Mouse (Mus musculus) forebrain, embryonic 14.5 days (tissue): Measurements from ENCODE around the gene Tpp2. TPM values are rescaled to one million over a fixed set of nuclear protein-coding genes. Genes with fewer than 3 reads are reported as not detected.
A peak's percentile ranks its signal among the peaks of the same experiment; 100 is the strongest.

Experiments
- ATAC-seq: fragments of 200-750 bp; cut with Nextera tagmentation; 2 replicates; pipeline ENCODE4 v1.8.0; 2017; ENCODE audit warnings: mild to moderate bottlenecking, moderate library complexity
- DNase-seq: peaks from one replicate; pipeline ENCODE4 v3.0.0-alpha.2; 2015; ENCODE audit warnings: low spot score
- H3K27ac ChIP-seq: fragments of 300-500 bp; sonication (generic); 2 replicates; pipeline ENCODE4 v1.5.1; 2014; ENCODE audit warnings: low read depth, mild to moderate bottlenecking, control low read depth, low read length, moderate library complexity
- H3K27me3 ChIP-seq: fragments of 300-500 bp; sonication (generic); replicated peaks from 2 replicates; pipeline ENCODE4 v1.6.1; 2014; ENCODE audit warnings: low read length, control low read depth, mixed read lengths; ENCODE audit not compliant: control insufficient read depth, insufficient read depth
- H3K36me3 ChIP-seq: fragments of 300-500 bp; sonication (generic); 2 replicates; pipeline ENCODE4 v1.6.1; 2014; ENCODE audit warnings: low read length, control low read depth; ENCODE audit not compliant: control insufficient read depth, insufficient read depth
- H3K4me1 ChIP-seq: fragments of 300-500 bp; sonication (generic); 2 replicates; pipeline ENCODE4 v1.6.1; 2014; ENCODE audit warnings: antibody characterized with exemption, low read length, control low read depth; ENCODE audit not compliant: control insufficient read depth, insufficient read depth
- H3K4me2 ChIP-seq: fragments of 300-500 bp; sonication (generic); 2 replicates; pipeline ENCODE4 v1.6.1; 2014; ENCODE audit warnings: mild to moderate bottlenecking, control low read depth, low read length
- H3K4me3 ChIP-seq: fragments of 300-500 bp; sonication (generic); 2 replicates; pipeline ENCODE4 v1.5.1; 2014; ENCODE audit warnings: low read depth, low read length, control low read depth
- H3K9ac ChIP-seq: fragments of 300-500 bp; sonication (generic); 2 replicates; pipeline ENCODE4 v1.6.1; 2014; ENCODE audit warnings: mild to moderate bottlenecking, low read length, control low read depth, moderate library complexity
- H3K9me3 ChIP-seq: fragments of 300-500 bp; sonication (generic); replicated peaks from 2 replicates; pipeline ENCODE4 v1.6.1; 2016; ENCODE audit warnings: low read length, control low read depth, mixed read lengths; ENCODE audit not compliant: control insufficient read depth
- WGBS: fragments of 180-500 bp; shearing (Covaris S2); extraction: QIAGEN DNeasy Blood & Tissue Kit; methylation state at CpG from one replicate; pipeline ENCODE4 v1.1.7; 2014; 5-methylcytosine and 5-hydroxymethylcytosine counted together
- polyA plus RNA-seq: library from polyadenylated mRNA; unstranded; fragments of >200 nt; fragmentation: Nextera tagmentation; extraction: Ambion mirVana; gene quantifications from 2 replicates; pipeline ENCODE4 v1.2.1, GENCODE M21; 2014

The Tpp2 gene
- polyA plus RNA-seq, 1 experiment from 2014 or later = 45.1 TPM

- Histone ChIP-seq H3K27ac (no peak overlapping the region), H3K9me3 (no peaks in the 10 kb centered on the region), H3K9ac (no peak overlapping the region), H3K4me2 (no peak overlapping the region), H3K4me3 (no peak overlapping the region), H3K4me1 (no peaks in the 10 kb centered on the region), H3K27me3 (no peaks in the 10 kb centered on the region), H3K36me3 (no peaks in the 10 kb centered on the region)
- WGBS = 38% methylated on average over 2 of the region's 2 CpGs
- DNase-seq (no peak), ATAC-seq (no peak)
Observed at GRCm38 (mm10) chr1:43915428-43915827, 18.0 kb upstream of the Tpp2 start.

DNA sequence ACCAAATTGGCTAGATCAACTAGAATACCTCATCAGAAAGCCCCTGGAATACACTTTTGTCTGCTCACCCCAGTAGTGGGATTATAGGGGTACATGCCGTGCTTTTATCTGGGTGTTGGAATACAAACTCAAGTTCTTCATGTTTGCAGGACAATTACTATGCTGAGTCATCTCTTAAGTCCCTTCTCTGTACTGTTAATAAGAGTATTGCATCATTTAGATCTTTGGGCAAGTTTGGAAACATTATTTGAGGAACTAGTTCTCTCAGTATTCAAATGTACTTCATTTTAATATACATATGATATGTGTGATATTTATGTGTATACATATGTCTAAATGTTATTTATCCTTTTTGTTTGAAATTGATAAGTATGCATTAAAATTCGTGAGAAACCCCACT, 16.6 kb upstream of the Tpp2 start:
- Histone ChIP-seq H3K4me1 (no peaks in the 10 kb centered on the region), H3K36me3 (no peaks in the 10 kb centered on the region), H3K4me3 (no peak overlapping the region), H3K9ac (no peak overlapping the region), H3K27me3 (no peaks in the 10 kb centered on the region), H3K4me2 (no peak overlapping the region), H3K27ac (no peak overlapping the region), H3K9me3 (no peaks in the 10 kb centered on the region)
- DNase-seq = no peak
- ATAC-seq = no peak
- WGBS = 40% methylated on average over 2 of the region's 2 CpGs

DNA sequence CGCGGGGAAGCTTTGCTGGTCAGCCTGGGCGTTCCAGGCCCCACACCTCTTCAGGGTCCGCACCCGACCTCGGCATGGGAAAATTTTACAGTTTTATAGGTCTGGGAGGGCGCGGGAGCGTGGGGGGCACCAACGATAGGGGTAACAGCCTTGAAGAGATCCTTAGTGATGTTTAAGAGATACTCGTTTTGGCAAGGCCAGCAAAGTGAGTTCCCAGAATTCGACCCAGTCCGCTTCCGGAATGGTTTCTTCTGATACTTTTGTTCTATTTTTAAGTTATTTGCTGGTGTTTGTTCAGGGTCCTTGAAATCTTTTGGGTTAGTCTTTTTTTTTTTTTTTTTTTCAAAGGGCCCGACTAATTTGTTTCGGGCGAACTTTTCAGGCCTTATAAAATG, 966 bp downstream of the Tpp2 start:
- peak; percentile 20 for DNase-seq
- Histone ChIP-seq H3K9ac (peak overlapping the region; percentile 96), H3K4me2 (peak overlapping the region; percentile 57), H3K27me3 (no peaks in the 10 kb centered on the region), H3K9me3 (no peaks in the 10 kb centered on the region), H3K4me3 (peak overlapping the region; percentile 83), H3K4me1 (peaks cover 8% of the 10 kb centered on the region), H3K36me3 (no peaks in the 10 kb centered on the region), H3K27ac (peak overlapping the region; percentile 90)
- no peak for ATAC-seq
- 2% methylated on average over 17 of the region's 17 CpGs for WGBS

GRCm38 (mm10) chr1:43939310-43939709, 5.9 kb downstream of the Tpp2 start:
- peaks cover 14% of the 10 kb centered on the region for H3K36me3 ChIP-seq
- no peaks in the 10 kb centered on the region for H3K27me3 ChIP-seq
- H3K4me3 ChIP-seq = no peak overlapping the region
- WGBS = 98% methylated on average over 1 of the region's 1 CpGs
- ATAC-seq (no peak), DNase-seq (no peak)
- no peaks in the 10 kb centered on the region for H3K9me3 ChIP-seq
- H3K4me2 ChIP-seq = no peak overlapping the region
- H3K27ac ChIP-seq = no peak overlapping the region
- no peak overlapping the region for H3K9ac ChIP-seq
- H3K4me1 ChIP-seq = peaks cover 6% of the 10 kb centered on the region

DNA sequence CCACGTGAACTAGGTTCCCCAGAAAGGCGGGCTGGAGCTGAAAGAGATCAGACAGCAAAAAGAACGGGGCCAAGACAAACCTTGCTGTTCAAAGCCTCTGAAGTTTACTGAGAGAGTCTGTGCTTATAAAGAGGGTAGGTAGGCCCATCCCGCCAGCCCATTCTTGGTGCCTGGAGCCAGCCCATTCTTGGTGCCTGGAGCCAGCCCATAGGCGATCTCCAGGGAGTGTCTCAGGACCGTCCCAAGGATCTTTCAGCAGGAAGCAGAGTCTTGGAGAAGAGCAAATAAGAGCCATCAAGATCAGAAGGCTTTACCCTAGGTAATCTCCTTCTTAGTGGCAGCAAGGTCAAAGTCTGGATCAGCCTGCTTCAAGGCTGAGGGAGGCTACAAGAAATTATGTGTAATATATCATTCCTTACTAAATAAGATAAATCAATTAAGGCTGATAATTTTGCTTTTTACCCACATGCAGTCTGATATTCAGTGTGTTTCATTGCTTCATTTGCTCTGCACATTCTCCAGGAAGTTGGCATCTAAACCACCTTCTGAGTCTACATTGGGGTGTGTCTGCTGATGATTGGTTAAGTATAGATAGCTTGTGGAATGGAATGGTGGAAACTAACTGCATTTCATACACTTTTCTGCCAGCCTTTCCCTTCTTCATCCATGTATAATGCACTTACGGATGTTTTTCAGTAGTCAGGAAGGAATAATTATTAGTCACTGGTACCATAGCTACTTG, 8.2 kb downstream of the Tpp2 start:
- no peak for ATAC-seq
- Histone ChIP-seq H3K4me1 (no peaks in the 10 kb centered on the region), H3K4me3 (no peak overlapping the region), H3K9ac (no peak overlapping the region), H3K9me3 (no peaks in the 10 kb centered on the region), H3K27ac (no peak overlapping the region), H3K27me3 (no peaks in the 10 kb centered on the region), H3K4me2 (no peak overlapping the region), H3K36me3 (peaks cover 18% of the 10 kb centered on the region)
- WGBS = 92% methylated on average over 7 of the region's 7 CpGs
- no peak for DNase-seq

DNA sequence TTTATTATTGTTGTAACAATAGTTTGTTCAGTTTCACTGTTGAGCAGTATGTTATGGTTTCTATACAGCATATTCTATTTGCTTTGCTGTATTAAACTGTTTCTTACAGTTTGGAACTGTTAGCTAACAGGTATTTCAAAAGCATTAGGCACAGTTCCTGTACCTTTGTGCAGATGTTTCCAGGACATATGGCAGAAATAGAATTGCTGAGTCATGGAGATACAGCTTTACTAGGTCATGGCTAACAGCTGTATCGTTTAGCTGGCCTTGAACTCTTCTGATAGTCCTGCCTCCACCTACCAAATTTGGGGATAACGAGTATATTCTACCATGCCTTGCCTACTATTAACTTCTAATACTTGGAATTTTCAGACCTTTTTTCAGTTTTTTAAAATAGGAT, 9.4 kb downstream of the Tpp2 start:
- H3K9ac ChIP-seq = no peak overlapping the region
- no peak overlapping the region for H3K4me2 ChIP-seq
- ATAC-seq (no peak), DNase-seq (no peak)
- H3K4me3 ChIP-seq = no peak overlapping the region
- no peaks in the 10 kb centered on the region for H3K4me1 ChIP-seq
- H3K36me3 ChIP-seq = peaks cover 18% of the 10 kb centered on the region
- 95% methylated on average over 2 of the region's 2 CpGs for WGBS
- no peak overlapping the region for H3K27ac ChIP-seq
- no peaks in the 10 kb centered on the region for H3K27me3 ChIP-seq
- H3K9me3 ChIP-seq = no peaks in the 10 kb centered on the region

DNA sequence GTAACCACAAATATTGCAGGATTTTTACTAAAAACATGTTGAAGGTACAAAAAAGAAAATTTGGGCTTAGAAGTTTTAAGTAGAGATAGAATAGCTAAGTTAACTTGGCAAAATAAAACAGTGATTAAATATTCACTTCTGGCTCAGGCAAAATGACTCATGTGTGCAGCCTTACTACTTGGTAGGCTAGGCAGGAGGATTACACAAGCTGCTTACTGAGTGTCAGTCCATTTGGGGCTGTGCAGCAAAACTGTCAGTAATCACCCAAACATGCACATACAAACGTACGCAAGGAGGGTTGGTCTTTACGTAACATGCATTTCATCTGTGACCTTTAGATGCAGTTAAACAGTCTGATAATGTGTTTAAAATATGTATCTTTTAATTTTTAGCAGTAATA, 20.2 kb downstream of the Tpp2 start:
- no peak for ATAC-seq
- no peak overlapping the region for H3K4me2 ChIP-seq
- WGBS = 96% methylated on average over 3 of the region's 3 CpGs
- H3K4me3 ChIP-seq = no peak overlapping the region
- H3K9me3 ChIP-seq = no peaks in the 10 kb centered on the region
- no peak overlapping the region for H3K27ac ChIP-seq
- H3K27me3 ChIP-seq = no peaks in the 10 kb centered on the region
- peaks cover 30% of the 10 kb centered on the region for H3K36me3 ChIP-seq
- no peaks in the 10 kb centered on the region for H3K4me1 ChIP-seq
- no peak for DNase-seq
- no peak overlapping the region for H3K9ac ChIP-seq

DNA sequence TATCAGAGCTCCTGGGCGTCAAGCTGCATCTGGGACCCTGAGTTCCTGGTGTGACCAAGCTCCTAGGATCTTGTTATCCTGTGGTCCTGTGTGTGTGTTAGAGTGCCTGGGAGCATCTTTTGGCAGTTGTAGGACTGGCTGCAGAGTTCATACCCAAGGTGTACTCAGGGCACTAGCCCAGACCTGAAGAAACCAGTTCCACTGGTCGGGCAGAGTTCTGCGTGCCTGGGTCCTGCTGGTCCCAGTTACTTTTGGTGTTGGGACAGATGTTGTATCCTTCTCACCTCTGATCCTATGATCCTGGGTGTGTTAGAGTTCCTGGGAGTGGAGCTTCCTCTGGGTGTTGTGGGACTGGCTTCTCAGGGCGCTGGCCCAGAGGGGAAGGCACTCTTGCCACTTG, 30.9 kb downstream of the Tpp2 start:
- Histone ChIP-seq H3K9ac (no peak overlapping the region), H3K36me3 (peaks cover 36% of the 10 kb centered on the region), H3K4me1 (no peaks in the 10 kb centered on the region), H3K4me3 (no peak overlapping the region), H3K27ac (no peak overlapping the region), H3K27me3 (no peaks in the 10 kb centered on the region), H3K4me2 (no peak overlapping the region), H3K9me3 (no peaks in the 10 kb centered on the region)
- WGBS = 93% methylated on average over 4 of the region's 4 CpGs
- no peak for ATAC-seq
- no peak for DNase-seq

DNA sequence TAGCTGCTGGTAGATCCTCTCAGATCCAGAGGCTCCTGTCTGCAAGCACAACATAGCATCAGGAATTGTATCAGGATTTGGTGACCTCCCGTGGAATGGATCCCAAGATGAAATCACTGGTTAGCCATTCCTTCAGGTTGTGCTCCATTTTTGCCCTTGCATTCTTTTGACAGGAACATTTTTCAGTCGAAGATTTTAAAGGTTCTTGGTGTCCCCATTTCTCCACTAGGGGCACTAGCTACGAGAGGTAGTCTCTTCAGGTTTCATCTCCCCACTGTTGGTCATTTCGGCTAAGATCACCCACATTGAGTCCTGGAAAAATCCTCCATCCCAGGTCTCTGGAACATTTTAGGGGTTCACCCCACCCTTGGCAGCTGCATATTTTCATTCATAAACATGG, 33.3 kb downstream of the Tpp2 start:
- no peak overlapping the region for H3K4me2 ChIP-seq
- no peaks in the 10 kb centered on the region for H3K27me3 ChIP-seq
- H3K9me3 ChIP-seq = no peaks in the 10 kb centered on the region
- no peak overlapping the region for H3K9ac ChIP-seq
- ATAC-seq (no peak), DNase-seq (no peak)
- peaks cover 36% of the 10 kb centered on the region for H3K36me3 ChIP-seq
- no peak overlapping the region for H3K4me3 ChIP-seq
- H3K4me1 ChIP-seq = no peaks in the 10 kb centered on the region
- H3K27ac ChIP-seq = no peak overlapping the region
- 82% methylated on average over 4 of the region's 4 CpGs for WGBS
